Mouse (Mus musculus) embryonic fibroblast, embryonic 13.5 days (primary cell): ENCODE measurements around the gene Gps2.

Experiments used
- CTCF ChIP-seq: IDR thresholded peaks from 2 replicates; pipeline ENCODE4 v1.5.1; 2011; ENCODE audit warnings: mild to moderate bottlenecking, control low read depth, low read length, moderate library complexity, borderline replicate concordance; ENCODE audit not compliant: insufficient read depth
- POLR2A ChIP-seq: IDR thresholded peaks from 2 replicates; pipeline ENCODE4 v1.6.1; 2011; ENCODE audit warnings: low read depth, mild to moderate bottlenecking, control low read depth, low read length, moderate library complexity

GRCm38 (mm10) chr11:69920266-69921031, 6.8 kb downstream of the Gps2 start:
- no peak for TF ChIP-seq CTCF
- TF ChIP-seq POLR2A, result no peak; the same call in 1 of the 2 replicates
